Mouse (Mus musculus): ENCODE measurements around the gene Vmn2r44. TPM values are rescaled to one million over a fixed set of nuclear protein-coding genes. Genes with fewer than 3 reads are reported as not detected.
"Not testable (repeated sequence)": the region's sequence is repeated elsewhere in the genome, so short reads cannot be mapped to it uniquely, and the experiment has no call there.

The Vmn2r44 gene
- not detected in 2 replicates for polyA plus RNA-seq (2016; fragmentation: Nextera tagmentation; extraction: Ambion mirVana)

DNA sequence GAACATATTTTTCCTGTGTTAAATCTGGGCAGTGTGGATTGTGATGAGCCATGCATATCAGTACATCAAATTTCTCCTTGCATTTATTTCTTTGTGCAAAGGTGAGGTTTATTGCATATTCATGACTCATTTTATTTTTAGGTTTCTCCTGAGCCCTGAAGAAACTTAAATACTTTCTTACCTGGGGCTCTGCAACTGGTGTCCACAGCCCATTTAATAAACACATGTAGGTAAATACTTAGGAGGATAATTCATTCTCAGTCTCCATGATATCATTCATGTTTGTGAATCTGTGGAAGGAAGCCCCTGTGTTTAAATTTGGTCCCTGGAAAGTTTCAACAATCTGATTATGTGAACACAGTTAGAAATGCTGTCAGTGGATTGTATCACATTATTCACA lies at the start of gene Vmn2r44:
Gene Vmn2r44, minus strand, starts transcription at position 101 of the 400 bp plus-strand sequence.
- not testable (repeated sequence) for H3K36me3 ChIP-seq; H3K4me1 ChIP-seq (replicated peaks); H3K27me3 ChIP-seq; ATAC-seq (ENCODE audit: insufficient number of reproducible peaks, insufficient read depth, low FRiP score, low TSS enrichment, low read depth); H3K4me2 ChIP-seq; H3K4me3 ChIP-seq (replicated peaks); H3K9me3 ChIP-seq; H3K9ac ChIP-seq (replicated peaks); H3K27ac ChIP-seq

DNA sequence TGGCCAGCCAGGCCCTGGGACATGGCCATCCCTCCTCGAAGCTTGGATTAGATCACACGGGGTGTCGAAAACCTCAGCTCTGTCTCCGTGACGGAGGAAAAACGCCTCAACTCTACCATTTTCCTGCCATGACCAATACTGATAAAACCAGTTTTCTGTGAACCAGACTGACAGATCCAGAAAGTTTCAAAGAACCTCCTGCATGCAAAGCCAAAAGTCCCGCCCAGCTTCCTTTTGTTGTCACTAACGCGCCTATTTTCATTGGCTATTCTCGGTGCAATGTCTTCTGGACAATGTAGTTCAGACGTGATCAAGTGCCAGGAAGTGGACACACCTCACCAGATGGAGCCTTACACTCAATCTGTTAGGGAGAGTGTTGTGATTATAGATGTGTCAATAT lies 25.3 kb downstream of the Vmn2r44 start:
- 84% methylated on average over 11 of the region's 11 CpGs for WGBS
- H3K9me3 ChIP-seq = not testable (repeated sequence)

More for the DNA sequence above, 25.3 kb downstream of the Vmn2r44 start:
- not testable (repeated sequence) for H3K27ac ChIP-seq; H3K36me3 ChIP-seq; H3K4me1 ChIP-seq (replicated peaks); H3K4me2 ChIP-seq; H3K9ac ChIP-seq (replicated peaks); H3K27me3 ChIP-seq; ATAC-seq (ENCODE audit: insufficient number of reproducible peaks, insufficient read depth, low FRiP score, low TSS enrichment, low read depth); H3K4me3 ChIP-seq (replicated peaks)

Other genes starting within 250 kb of the Vmn2r44 start
- gene Vmn2r41, start 221.7 kb downstream of the Vmn2r44 start, polyA plus RNA-seq (2016; fragmentation: Nextera tagmentation; extraction: Ambion mirVana) = not detected in 2 replicates
- gene Vmn2r42, start 183.0 kb downstream of the Vmn2r44 start, polyA plus RNA-seq (2016; fragmentation: Nextera tagmentation; extraction: Ambion mirVana) = not detected in 2 replicates
- gene Vmn2r43, start 122.7 kb downstream of the Vmn2r44 start, polyA plus RNA-seq (2016; fragmentation: Nextera tagmentation; extraction: Ambion mirVana) = not detected in 2 replicates
- gene Vmn2r45, start 105.7 kb upstream of the Vmn2r44 start, polyA plus RNA-seq (2016; fragmentation: Nextera tagmentation; extraction: Ambion mirVana) = not detected in 2 replicates